Mouse (Mus musculus) left cerebral cortex, postnatal 25 days (tissue): ENCODE results near the gene Hhatl. TPM values are rescaled to one million over a fixed set of nuclear protein-coding genes. Genes with fewer than 3 reads are reported as not detected.

Experiments used
- DNase-seq, 2 experiments: peaks; one replicate each; pipeline ENCODE4 v3.0.0; 2022; ENCODE audit warnings: low spot score in 2 of 2, mixed read lengths in 1 of 2
- intact Hi-C: fragments of 180-260 bp; cut with DNase I; formaldehyde crosslinking; loops from one replicate; pipeline ENCODE4 v1.15.1; 2025
- total RNA-seq, 2 experiments: library from RNA; stranded (reverse); gene quantifications; 2 replicates each; pipeline ENCODE4 v1.2.3; 2021

The Hhatl gene
- total RNA-seq, 2 experiments from 2014 or later, result 16.1 to 18.8 TPM

- no peak for DNase-seq
- intact Hi-C loops, result no loop called here
These were observed 29.5 kb downstream of the Hhatl start for GRCm38 (mm10) chr9:121762761-121763160.

DNA sequence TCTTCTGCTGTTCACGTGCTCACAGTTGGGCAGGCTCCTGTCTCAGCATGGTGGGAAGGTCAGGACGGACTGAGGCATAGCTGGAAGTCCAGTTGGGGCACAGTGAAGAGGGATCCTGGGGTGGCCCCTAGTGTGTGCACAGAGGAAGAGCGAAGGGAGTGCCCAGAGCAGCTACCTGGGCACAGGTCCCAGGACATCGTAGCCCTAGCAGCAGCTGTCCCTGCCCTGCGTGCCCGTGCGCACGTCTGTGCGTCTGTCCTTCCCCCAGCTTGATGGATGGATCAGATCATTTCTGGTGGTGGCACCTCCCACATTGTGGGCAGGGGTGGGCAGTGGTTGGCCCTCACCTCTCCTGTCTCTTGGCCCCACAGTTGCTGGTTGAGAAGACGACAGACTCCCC is 30.1 kb downstream of the Hhatl start:
- intact Hi-C loops, result no loop called here
- no peak for DNase-seq

DNA sequence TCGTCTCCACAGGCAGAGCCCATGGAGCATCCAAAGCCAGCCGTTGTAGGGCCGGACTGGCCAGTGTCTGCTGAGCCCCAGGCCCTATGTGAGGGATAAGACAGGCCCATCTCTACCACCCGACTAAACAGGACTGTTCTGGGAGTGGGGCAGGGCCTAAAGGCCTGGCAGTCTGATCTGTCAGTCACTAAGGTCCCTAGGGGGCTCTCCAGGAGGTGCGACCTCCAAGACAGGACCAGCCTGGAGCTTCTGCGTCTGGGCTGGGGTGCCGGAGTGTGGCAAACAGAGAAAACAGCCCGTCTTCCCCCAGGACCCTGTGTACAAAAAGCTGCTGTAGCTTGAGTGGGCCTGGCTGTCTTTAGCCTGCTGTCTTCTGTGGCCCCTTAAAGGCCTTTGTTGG is 30.5 kb downstream of the Hhatl start:
- no peak for DNase-seq
- intact Hi-C loops, result loop anchor here (2.0 kb wide), 2 partner anchors 15 to 65 kb away; partner anchors contain the start of gene Klhl40

GRCm38 (mm10) chr9:121761091-121761665 is 31.1 kb downstream of the Hhatl start:
- intact Hi-C loops, result loop anchor here (2.0 kb wide), 2 partner anchors 16 to 66 kb away; partner anchors contain the start of gene Klhl40
- peak in 1 of 2 experiments; percentile 52 for DNase-seq

GRCm38 (mm10) chr9:121760271-121761090 is 31.8 kb downstream of the Hhatl start:
- intact Hi-C loops, result loop anchor here (2.0 kb wide), 2 partner anchors 16 to 66 kb away; partner anchors contain the start of gene Klhl40
- peak; percentile 54 to 59 for DNase-seq

DNA sequence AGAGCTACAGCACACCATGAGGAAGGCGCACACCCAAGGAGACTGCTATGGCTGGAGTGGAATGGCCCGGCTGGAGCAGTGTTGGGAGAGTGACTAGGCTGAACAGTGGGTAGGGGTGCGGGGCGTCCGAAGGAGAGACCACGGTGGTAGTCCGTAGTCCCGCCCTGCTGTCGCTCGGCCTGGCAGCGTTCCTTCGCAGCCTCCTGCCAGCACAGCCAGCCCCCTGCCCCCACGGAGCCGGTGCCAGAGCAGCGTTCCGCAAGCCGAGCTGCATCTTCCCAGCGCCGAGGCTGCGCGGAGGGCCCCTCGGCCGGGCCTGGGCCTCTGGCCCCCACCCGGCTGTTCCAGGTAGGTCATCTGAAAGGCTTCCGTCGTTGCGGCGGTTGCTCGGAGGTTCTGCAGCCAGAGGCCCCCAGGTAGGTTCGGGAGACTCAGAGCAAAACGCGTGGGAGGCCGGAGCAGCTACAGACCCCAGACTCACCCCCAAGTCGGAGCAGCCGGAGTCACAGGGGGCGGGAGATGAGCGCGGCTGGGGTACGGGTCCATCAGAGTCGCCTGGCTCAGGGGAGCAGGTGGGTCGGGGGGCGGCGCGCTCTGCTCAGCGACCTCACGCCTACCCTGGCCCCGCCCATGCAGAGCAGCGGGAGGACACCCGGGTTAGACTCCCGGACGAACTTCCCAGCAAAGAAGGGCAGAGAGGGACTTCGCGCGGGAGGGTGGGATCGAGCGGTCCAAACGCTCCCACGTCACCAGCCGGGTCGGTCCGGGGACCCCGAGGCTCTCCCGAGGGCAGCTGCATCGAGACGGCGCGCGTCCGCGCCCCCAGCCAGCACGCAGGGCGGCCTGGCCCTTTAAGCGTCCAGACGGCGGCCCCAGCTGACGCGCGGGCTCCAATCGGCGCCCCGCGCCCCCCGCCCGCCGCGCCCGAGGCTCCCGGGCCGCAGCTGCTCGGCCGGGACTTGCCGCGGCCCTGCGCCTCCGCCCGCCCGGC is 32.9 kb downstream of the Hhatl start, which contains the start of gene Zfp651:
Zfp651 (plus strand) TSS at position 240 of the 991 bp plus-strand sequence.
- DNase-seq, result peak; percentile 71 to 79
- intact Hi-C loops, result loop anchor here (2.0 kb wide), 2 partner anchors 17 to 67 kb away; partner anchors contain the start of gene Klhl40

DNA sequence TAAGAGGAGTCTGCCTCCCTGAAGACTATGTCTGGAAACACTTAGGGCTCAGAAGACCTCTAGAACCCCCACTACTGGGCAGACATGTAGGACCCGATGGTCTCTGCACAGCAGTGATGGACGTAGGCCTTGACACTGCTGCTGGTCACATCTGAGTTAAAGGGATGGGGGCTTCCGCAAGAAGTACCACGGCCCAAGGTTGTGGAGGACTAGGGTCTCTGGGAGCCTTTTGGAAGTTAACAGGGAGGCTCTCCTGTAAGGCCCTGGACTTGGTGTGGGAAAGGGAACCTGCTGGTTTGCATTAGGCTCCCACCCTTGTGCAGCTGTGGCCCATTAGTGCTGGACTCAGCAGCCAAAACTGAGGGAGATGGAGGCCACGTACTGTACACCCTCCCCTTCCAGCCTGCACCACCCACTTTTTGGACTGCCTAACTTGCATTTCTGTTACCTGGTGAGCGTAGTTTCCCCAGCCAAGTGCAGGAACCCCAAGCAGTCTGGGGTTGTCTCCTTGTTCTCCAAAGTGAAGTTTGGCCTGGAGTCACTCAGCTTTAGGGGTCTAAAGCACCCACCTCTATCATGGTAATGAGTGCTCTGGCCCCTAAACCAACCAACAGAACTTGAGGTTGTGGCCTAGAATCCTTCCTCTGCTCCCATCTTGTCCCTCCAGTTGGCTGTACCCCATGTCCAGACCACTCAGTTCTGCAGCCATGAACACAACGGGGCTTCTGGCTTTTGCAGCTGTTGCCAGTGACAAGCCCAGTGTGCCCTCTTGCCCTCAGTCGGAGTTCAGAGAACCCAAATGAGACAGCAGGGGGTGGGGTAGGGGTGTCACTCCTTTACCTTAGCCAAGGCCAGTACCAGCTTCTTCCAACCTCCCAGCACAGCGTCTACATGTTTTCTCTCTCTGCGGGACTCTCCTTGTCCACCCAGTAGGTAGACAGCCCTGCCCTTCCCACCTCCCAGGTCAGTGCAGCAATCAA is 34.2 kb downstream of the Hhatl start:
- intact Hi-C loops, result no loop called here
- DNase-seq, result no peak

DNA sequence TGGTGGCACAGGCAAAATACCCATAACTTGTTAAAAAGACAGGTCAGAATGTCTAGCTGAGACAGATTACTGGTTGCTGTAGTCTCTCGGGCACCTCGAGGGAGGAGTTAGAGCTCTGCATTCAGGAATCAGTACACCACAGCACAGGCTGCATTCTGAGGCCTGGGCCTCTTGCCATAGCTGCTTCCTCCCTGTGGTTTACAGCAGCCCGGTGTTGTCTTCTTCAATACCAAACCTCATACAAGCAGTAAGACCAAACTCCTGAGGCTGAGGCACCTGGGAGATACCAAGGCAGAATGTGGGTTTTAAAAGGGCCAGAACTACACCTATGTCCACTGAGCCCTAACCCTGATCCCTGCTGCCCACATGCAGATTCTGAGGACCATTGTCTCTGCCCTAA is 34.9 kb downstream of the Hhatl start:
- intact Hi-C loops, result no loop called here
- DNase-seq, result no peak

DNA sequence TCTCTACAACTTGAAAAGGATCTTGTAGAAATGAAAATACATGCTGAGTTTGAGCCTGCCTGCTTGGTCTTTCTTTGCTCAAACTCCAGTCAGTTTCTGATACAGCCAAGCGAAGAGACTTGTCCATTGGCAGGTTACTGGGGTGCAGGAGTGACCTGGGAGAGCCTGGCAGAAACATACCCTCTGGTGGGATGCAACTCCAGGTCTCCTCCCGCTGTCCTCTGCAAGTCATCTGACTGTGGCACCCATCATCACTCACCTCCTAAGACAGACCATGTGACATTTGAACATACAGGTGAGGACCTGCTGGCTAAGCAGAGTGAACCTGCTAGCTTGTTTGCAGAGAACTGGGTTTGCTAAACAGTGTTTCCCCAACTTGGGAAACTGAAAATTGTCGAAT is 35.5 kb downstream of the Hhatl start:
- DNase-seq, result no peak
- intact Hi-C loops, result no loop called here

GRCm38 (mm10) chr9:121754624-121755023 is 37.7 kb downstream of the Hhatl start:
- intact Hi-C loops, result no loop called here
- DNase-seq, result no peak

- peak in 1 of 2 experiments; percentile 85 for DNase-seq
- intact Hi-C loops, result no loop called here
These were observed 39.5 kb downstream of the Hhatl start for GRCm38 (mm10) chr9:121752774-121753173.

- intact Hi-C loops, result no loop called here
- no peak for DNase-seq
These were observed 48.3 kb downstream of the Hhatl start for GRCm38 (mm10) chr9:121744051-121744450.

DNA sequence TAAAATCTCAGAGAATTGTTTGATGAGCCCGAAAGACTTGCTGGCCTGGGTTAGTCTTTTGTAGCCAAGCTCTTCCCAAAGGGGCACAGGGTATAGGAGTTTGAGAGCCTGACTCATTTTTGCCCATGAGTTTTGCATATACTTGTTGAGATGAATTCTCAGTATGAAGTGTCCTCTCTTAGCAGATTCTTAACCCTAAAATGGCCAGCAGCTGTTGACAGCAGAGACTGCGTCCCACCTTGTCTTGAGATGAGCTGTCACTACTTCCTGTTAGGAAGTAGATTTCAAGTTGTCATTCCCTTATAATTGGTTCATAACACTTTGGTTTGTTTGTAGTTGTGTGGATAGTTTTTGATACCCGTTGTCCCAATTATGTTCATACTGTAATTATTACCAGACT is 51.1 kb downstream of the Hhatl start:
- intact Hi-C loops, result no loop called here
- no peak for DNase-seq

- intact Hi-C loops, result no loop called here
These were observed 51.8 kb downstream of the Hhatl start for GRCm38 (mm10) chr9:121740490-121740889.

More at GRCm38 (mm10) chr9:121740490-121740889, 51.8 kb downstream of the Hhatl start:
- peak in 1 of 2 experiments; percentile 54 for DNase-seq

Other genes with a start within 250 kb of the Hhatl start
- 1 to 10 TPM; 1.5 to 1.8 TPM for gene Lyzl4, start 150.4 kb downstream of the Hhatl start, total RNA-seq
- gene Vipr1, start 149.8 kb downstream of the Hhatl start, total RNA-seq, result 10 to 100 TPM; 22.2 to 26.2 TPM
- 10 to 100 TPM; 26.8 to 28.8 TPM for gene Sec22c, start 87.0 kb downstream of the Hhatl start, total RNA-seq
- 10 to 100 TPM; 79.0 to 92.0 TPM for gene Ss18l2, start 82.2 kb downstream of the Hhatl start, total RNA-seq
- 100 to 1,000 TPM in 1 of 2 experiments, 10 to 100 TPM in 1; 95.5 to 124 TPM for gene Nktr, start 73.3 kb downstream of the Hhatl start, total RNA-seq
- gene Zfp651, start 33.2 kb downstream of the Hhatl start, total RNA-seq, result 100 to 1,000 TPM; 108 to 115 TPM
- gene Klhl40, start 14.9 kb downstream of the Hhatl start, total RNA-seq, result 1 to 10 TPM; 4.9 to 5.5 TPM
- 1 to 10 TPM; 5.2 to 6.9 TPM for gene Ccdc13, start 47.0 kb upstream of the Hhatl start, total RNA-seq
- gene Higd1a, start 65.9 kb upstream of the Hhatl start, total RNA-seq, result 10 to 100 TPM; 94.1 to 99.6 TPM
- gene Ackr2, start 105.8 kb upstream of the Hhatl start, total RNA-seq, result 1 to 10 TPM; 5.5 to 7.6 TPM
- not detected for gene Cyp8b1, start 123.8 kb upstream of the Hhatl start, total RNA-seq
- 1 to 10 TPM; 5.4 to 6.9 TPM for gene Fam198a, start 158.5 kb upstream of the Hhatl start, total RNA-seq
- gene Pomgnt2, start 204.6 kb upstream of the Hhatl start, total RNA-seq, result 10 to 100 TPM; 34.3 to 43.1 TPM